Mouse (Mus musculus) embryonic facial prominence, embryonic 14.5 days (tissue): Measurements from ENCODE around the gene Rsrc1. TPM values are rescaled to one million over a fixed set of nuclear protein-coding genes. Genes with fewer than 3 reads are reported as not detected.
A peak's percentile ranks its signal among the peaks of the same experiment; 100 is the strongest.

Experiments
- ATAC-seq: fragments of 200-750 bp; cut with Nextera tagmentation; 2 replicates; pipeline ENCODE4 v1.8.0; 2017; ENCODE audit warnings: low read depth, moderate number of reproducible peaks, moderate TSS enrichment
- DNase-seq: peaks from one replicate; pipeline ENCODE4 v3.0.0-alpha.2; 2015; ENCODE audit warnings: low spot score
- H3K27ac ChIP-seq: fragments of 300-500 bp; sonication (generic); replicated peaks from 2 replicates; pipeline ENCODE4 v1.5.1; 2014; ENCODE audit warnings: low read depth, mild to moderate bottlenecking, low read length, moderate library complexity
- H3K27me3 ChIP-seq: fragments of 300-500 bp; sonication (generic); replicated peaks from 2 replicates; pipeline ENCODE4 v1.6.1; 2014; ENCODE audit warnings: low read length; ENCODE audit not compliant: control insufficient read depth, insufficient read depth
- H3K36me3 ChIP-seq: fragments of 300-500 bp; sonication (generic); 2 replicates; pipeline ENCODE4 v1.6.1; 2014; ENCODE audit warnings: low read length, mixed read lengths; ENCODE audit not compliant: control insufficient read depth, insufficient read depth
- H3K4me1 ChIP-seq: fragments of 300-500 bp; sonication (generic); 2 replicates; pipeline ENCODE4 v1.6.1; 2014; ENCODE audit warnings: antibody characterized with exemption, low read length; ENCODE audit not compliant: control insufficient read depth, insufficient read depth
- H3K4me2 ChIP-seq: fragments of 300-500 bp; sonication (generic); 2 replicates; pipeline ENCODE4 v1.6.1; 2014; ENCODE audit warnings: low read depth, mild to moderate bottlenecking, low read length, moderate library complexity, mixed read lengths
- H3K4me3 ChIP-seq: fragments of 300-500 bp; sonication (generic); 2 replicates; pipeline ENCODE4 v1.5.1; 2014; ENCODE audit warnings: low read depth, mild to moderate bottlenecking, low read length
- H3K9ac ChIP-seq: fragments of 300-500 bp; sonication (generic); 2 replicates; pipeline ENCODE4 v1.6.1; 2014; ENCODE audit warnings: low read depth, mild to moderate bottlenecking, low read length, moderate library complexity, mixed read lengths
- H3K9me3 ChIP-seq: fragments of 300-500 bp; sonication (generic); 2 replicates; pipeline ENCODE4 v1.6.1; 2016; ENCODE audit warnings: low read length; ENCODE audit not compliant: control insufficient read depth
- WGBS: fragments of 180-500 bp; shearing (Covaris S2); extraction: QIAGEN DNeasy Blood & Tissue Kit; methylation state at CpG from one replicate; pipeline ENCODE4 v1.1.7; 2014; 5-methylcytosine and 5-hydroxymethylcytosine counted together
- polyA plus RNA-seq: library from polyadenylated mRNA; unstranded; fragments of >200 nt; fragmentation: Nextera tagmentation; extraction: Ambion mirVana; gene quantifications from 2 replicates; pipeline ENCODE4 v1.2.1, GENCODE M21; 2014

Gene Rsrc1
- polyA plus RNA-seq, 1 experiment from 2014 or later = 37.0 TPM

DNA sequence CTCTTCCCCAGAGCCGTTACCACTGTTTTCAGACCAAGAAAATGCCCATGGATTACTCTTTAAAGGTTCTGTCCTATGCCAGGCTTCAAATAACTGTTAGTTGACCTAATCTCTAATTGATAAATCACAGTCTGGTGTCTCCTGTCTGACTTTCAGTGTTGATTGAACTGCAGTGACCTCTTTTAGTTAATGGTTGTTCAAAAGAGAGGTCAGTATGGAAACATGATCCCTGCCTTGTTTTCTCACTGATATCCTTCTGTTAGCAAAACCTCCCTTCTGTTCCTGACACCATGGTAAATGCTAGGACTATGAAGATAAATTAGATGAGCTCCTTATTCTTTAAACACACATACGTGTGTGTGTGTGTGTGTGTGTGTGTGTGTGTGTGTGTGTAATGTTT lies 330.2 kb downstream of the Rsrc1 start:
- Histone ChIP-seq H3K27ac (no peak overlapping the region), H3K9me3 (no peaks in the 10 kb centered on the region), H3K36me3 (no peaks in the 10 kb centered on the region), H3K27me3 (no peaks in the 10 kb centered on the region), H3K4me2 (no peak overlapping the region), H3K9ac (no peak overlapping the region), H3K4me3 (no peak overlapping the region), H3K4me1 (no peaks in the 10 kb centered on the region; the same call in 1 of the 2 replicates)
- ATAC-seq (no peak), DNase-seq (no peak)
- 32% methylated on average over 2 of the region's 2 CpGs for WGBS

DNA sequence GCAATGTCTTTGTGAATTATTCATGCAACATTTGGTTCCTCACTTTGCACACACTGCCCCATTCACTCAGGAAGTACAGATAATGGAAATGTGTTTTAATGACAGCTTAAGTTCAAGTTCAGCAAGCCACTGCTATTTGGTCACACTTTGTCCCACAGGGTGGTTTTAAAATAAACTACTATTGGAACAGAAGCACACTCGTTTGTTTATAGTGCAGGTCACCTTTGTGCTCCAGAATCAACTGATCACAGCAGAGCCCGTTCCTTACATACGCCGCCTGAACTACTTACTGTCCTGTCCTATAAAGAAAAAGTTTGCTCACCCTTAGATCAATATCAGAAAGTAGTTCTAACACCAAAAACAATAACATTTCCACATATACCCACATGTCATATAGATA lies 341.2 kb downstream of the Rsrc1 start:
- Histone ChIP-seq H3K4me2 (no peak overlapping the region), H3K9ac (no peak overlapping the region), H3K4me3 (no peak overlapping the region), H3K27me3 (no peaks in the 10 kb centered on the region), H3K27ac (no peak overlapping the region), H3K36me3 (no peaks in the 10 kb centered on the region), H3K9me3 (no peaks in the 10 kb centered on the region), H3K4me1 (no peaks in the 10 kb centered on the region)
- WGBS = 72% methylated on average over 4 of the region's 4 CpGs
- no peak for ATAC-seq
- no peak for DNase-seq

- Histone ChIP-seq H3K27ac (no peak overlapping the region), H3K4me1 (no peaks in the 10 kb centered on the region), H3K36me3 (no peaks in the 10 kb centered on the region), H3K4me3 (no peak overlapping the region), H3K9me3 (no peaks in the 10 kb centered on the region), H3K27me3 (no peaks in the 10 kb centered on the region), H3K9ac (no peak overlapping the region), H3K4me2 (no peak overlapping the region)
- DNase-seq (peak; percentile 8), ATAC-seq (no peak)
- 47% methylated on average over 3 of the region's 3 CpGs for WGBS
Observed at GRCm38 (mm10) chr3:67339558-67339957, 358.4 kb downstream of the Rsrc1 start.

- no peak overlapping the region for H3K9ac ChIP-seq
- no peak overlapping the region for H3K4me2 ChIP-seq
- H3K36me3 ChIP-seq = no peaks in the 10 kb centered on the region
- no peak overlapping the region for H3K4me3 ChIP-seq
- H3K9me3 ChIP-seq = no peaks in the 10 kb centered on the region
- H3K27me3 ChIP-seq = no peaks in the 10 kb centered on the region
- H3K4me1 ChIP-seq = no peaks in the 10 kb centered on the region
- ATAC-seq = no peak
- 69% methylated on average over 7 of the region's 7 CpGs for WGBS
- H3K27ac ChIP-seq = no peak overlapping the region
- no peak for DNase-seq
Observed at GRCm38 (mm10) chr3:67340921-67341320, 359.7 kb downstream of the Rsrc1 start.

- no peak for ATAC-seq
- H3K27me3 ChIP-seq = no peaks in the 10 kb centered on the region
- no peak overlapping the region for H3K9ac ChIP-seq
- H3K4me1 ChIP-seq = no peaks in the 10 kb centered on the region
- 41% methylated on average over 5 of the region's 5 CpGs for WGBS
- H3K4me2 ChIP-seq = no peak overlapping the region
- no peak overlapping the region for H3K27ac ChIP-seq
- peak; percentile 56 for DNase-seq
- H3K9me3 ChIP-seq = no peaks in the 10 kb centered on the region
- no peak overlapping the region for H3K4me3 ChIP-seq
- H3K36me3 ChIP-seq = no peaks in the 10 kb centered on the region
Observed at GRCm38 (mm10) chr3:67343004-67343662, 361.9 kb downstream of the Rsrc1 start.

GRCm38 (mm10) chr3:67344599-67344998 lies 363.4 kb downstream of the Rsrc1 start:
- H3K4me2 ChIP-seq = no peak overlapping the region
- no peaks in the 10 kb centered on the region for H3K27me3 ChIP-seq
- DNase-seq = peak; percentile 49
- 4% methylated on average over 2 of the region's 2 CpGs for WGBS
- no peaks in the 10 kb centered on the region for H3K36me3 ChIP-seq
- no peak overlapping the region for H3K9ac ChIP-seq
- H3K27ac ChIP-seq = no peak overlapping the region
- ATAC-seq = no peak; the same call in 1 of the 2 replicates
- no peak overlapping the region for H3K4me3 ChIP-seq
- no peaks in the 10 kb centered on the region for H3K4me1 ChIP-seq
- no peaks in the 10 kb centered on the region for H3K9me3 ChIP-seq

DNA sequence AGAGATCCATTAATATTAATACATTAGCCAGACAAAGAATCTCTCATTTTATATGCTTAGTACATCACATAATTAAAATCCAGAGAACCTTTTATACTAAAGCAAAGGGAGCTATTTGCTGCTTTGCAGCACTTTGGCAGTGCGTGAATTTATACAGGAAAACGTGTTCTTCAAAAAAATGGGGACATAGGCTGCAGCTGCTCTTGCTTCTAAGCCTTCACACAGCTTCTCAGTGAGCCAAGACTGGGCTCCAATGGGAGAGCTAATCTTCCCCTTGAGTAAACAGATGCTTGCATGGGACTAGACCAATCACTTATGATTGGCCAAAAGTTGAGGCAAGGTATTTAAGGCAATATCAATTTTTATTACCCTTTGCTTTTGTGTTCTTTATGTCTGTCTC lies 365.5 kb downstream of the Rsrc1 start:
- Histone ChIP-seq H3K9me3 (no peaks in the 10 kb centered on the region), H3K27ac (no peak overlapping the region), H3K4me1 (no peaks in the 10 kb centered on the region), H3K27me3 (no peaks in the 10 kb centered on the region), H3K9ac (no peak overlapping the region), H3K4me2 (no peak overlapping the region), H3K36me3 (no peaks in the 10 kb centered on the region), H3K4me3 (no peak overlapping the region)
- DNase-seq (no peak), ATAC-seq (no peak)
- WGBS = 65% methylated on average over 2 of the region's 2 CpGs

DNA sequence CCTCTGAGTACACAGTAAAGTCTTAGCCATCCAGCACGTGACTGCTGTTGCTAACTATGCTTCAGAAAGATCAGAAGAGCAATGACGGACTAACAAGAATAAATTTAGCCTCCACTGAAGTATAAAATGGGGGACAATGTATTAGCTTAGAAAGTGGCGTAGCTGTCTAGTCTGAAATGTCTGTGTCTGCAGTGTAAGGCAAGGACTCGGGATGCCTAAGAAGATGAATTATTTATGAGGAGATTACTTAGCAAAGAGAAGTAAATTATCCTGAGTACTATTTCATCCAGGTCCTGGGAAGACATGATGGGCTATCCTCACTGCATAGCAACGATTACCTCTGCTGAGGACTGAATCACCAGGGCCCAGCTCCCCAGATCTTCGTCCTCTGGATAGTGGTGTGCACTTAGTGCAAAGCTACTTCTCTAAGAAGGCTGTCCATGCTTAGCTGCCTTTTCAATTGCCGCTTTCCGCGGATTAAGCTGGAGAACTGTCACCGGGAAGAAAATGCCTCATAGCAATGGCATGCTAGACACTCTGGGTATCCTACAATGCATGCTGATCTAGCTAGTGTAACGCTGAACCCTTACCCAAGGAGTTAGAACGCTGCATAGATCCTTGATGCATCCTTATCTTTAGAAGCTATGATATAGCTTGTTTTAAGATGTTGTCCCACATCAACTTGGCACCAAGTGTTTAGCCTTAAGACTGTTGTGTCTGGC lies 370.4 kb downstream of the Rsrc1 start:
- Histone ChIP-seq H3K4me1 (no peaks in the 10 kb centered on the region), H3K27ac (no peak overlapping the region), H3K4me2 (no peak overlapping the region), H3K27me3 (no peaks in the 10 kb centered on the region), H3K4me3 (no peak overlapping the region), H3K9me3 (no peaks in the 10 kb centered on the region), H3K9ac (no peak overlapping the region), H3K36me3 (no peaks in the 10 kb centered on the region)
- WGBS = 78% methylated on average over 12 of the region's 12 CpGs
- no peak for ATAC-seq
- DNase-seq = no peak
